Mouse (Mus musculus): ENCODE data around the gene Six5. TPM values are rescaled to one million over a fixed set of nuclear protein-coding genes. Genes with fewer than 3 reads are reported as not detected.
"Not testable (repeated sequence)": the region's sequence is repeated elsewhere in the genome, so short reads cannot be mapped to it uniquely, and the experiment has no call there.

The Six5 gene
- polyA plus RNA-seq, 1 experiment from 2014 or later, result 2.5 TPM

DNA sequence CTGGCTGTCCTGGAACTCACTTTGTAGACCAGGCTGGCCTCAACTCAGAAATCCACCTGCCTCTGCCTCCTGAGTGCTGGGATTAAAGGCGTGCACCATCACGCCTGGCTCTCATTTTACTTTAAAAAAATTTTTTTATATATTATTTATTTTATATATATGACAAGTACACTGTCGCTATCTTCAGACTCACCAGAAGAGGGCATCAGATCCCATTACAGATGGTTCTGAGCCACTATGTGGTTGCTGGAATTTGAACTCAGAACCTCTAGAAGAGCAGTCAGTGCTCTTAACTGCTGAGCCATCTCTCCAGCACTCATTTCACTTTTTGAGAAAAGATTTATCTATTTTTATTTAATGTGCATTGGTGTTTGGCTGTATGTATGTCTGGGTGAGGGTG, 23.4 kb upstream of the Six5 start:
- not testable (repeated sequence) for H3K4me3 ChIP-seq (replicated peaks; ENCODE audit: low read length); ATAC-seq (ENCODE audit: low FRiP score); H3K4me1 ChIP-seq (replicated peaks; ENCODE audit: control insufficient read depth, insufficient read depth, low read length); H3K4me2 ChIP-seq (replicated peaks); H3K27ac ChIP-seq; H3K36me3 ChIP-seq (replicated peaks; ENCODE audit: control insufficient read depth, insufficient read depth); H3K9me3 ChIP-seq (ENCODE audit: control insufficient read depth, low read length); H3K9ac ChIP-seq; DNase-seq (ENCODE audit: low spot score)
- peaks cover 14% of the 10 kb centered on the region for H3K27me3 ChIP-seq (ENCODE audit: control insufficient read depth, insufficient read depth, low read length)
- WGBS, result 61% methylated on average over 3 of the region's 3 CpGs

DNA sequence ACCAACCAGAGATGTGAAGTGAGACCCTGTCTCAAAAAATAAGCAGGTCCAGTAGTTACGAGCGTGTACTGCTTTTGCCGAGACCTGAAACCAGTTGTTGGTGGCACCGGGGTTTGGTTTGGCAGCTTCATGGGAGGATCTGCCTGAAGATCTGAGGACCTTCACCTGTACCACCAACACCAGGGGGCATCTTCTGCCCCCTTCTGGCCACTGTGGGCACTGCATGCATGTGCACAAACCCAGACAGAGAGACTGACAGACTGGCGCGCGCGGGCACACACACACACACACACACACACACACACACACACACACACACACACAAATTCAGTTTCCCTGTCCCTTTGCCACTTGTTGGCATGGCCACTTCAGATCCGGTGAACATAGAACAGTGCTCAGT, 20.9 kb upstream of the Six5 start:
- no peak for DNase-seq (ENCODE audit: low spot score)
- H3K27me3 ChIP-seq (ENCODE audit: control insufficient read depth, insufficient read depth, low read length), result no peaks in the 10 kb centered on the region
- no peak for ATAC-seq (ENCODE audit: low FRiP score)
- no peak overlapping the region for H3K9ac ChIP-seq
- WGBS, result 80% methylated on average over 9 of the region's 9 CpGs
- H3K4me2 ChIP-seq (replicated peaks), result no peak overlapping the region
- peaks cover 7% of the 10 kb centered on the region for H3K36me3 ChIP-seq (replicated peaks; ENCODE audit: control insufficient read depth, insufficient read depth)
- no peak overlapping the region for H3K27ac ChIP-seq
- H3K4me3 ChIP-seq (replicated peaks; ENCODE audit: low read length), result no peak overlapping the region
- H3K9me3 ChIP-seq (ENCODE audit: control insufficient read depth, low read length), result no peaks in the 10 kb centered on the region
- H3K4me1 ChIP-seq (replicated peaks; ENCODE audit: control insufficient read depth, insufficient read depth, low read length), result peaks cover 22% of the 10 kb centered on the region

DNA sequence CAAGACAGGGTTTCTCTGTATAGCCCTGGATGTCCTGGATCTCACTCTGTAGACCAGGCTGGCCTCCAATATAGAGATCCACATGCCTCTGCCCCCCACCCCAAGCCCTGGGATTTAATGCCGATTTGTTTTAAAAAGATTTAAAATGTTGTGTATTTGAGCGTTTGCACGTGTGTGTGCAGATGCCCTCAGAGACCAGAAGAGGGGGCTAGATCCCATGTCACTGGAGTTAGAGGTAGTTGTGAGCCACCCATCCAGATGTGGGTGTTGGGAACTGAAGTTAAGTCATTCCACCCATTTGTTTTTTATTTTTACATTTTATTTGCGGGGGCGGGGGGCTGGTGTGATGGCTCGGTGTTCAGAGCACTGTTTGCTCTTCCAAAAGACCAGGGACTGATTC, 19.9 kb upstream of the Six5 start:
- H3K4me2 ChIP-seq (replicated peaks), result no peak overlapping the region
- peaks cover 22% of the 10 kb centered on the region for H3K4me1 ChIP-seq (replicated peaks; ENCODE audit: control insufficient read depth, insufficient read depth, low read length)
- no peak overlapping the region for H3K27ac ChIP-seq
- no peak overlapping the region for H3K4me3 ChIP-seq (replicated peaks; ENCODE audit: low read length)
- no peaks in the 10 kb centered on the region for H3K9me3 ChIP-seq (ENCODE audit: control insufficient read depth, low read length)
- ATAC-seq (ENCODE audit: low FRiP score), result no peak
- no peaks in the 10 kb centered on the region for H3K27me3 ChIP-seq (ENCODE audit: control insufficient read depth, insufficient read depth, low read length)
- no peak for DNase-seq (ENCODE audit: low spot score)
- 96% methylated on average over 6 of the region's 6 CpGs for WGBS
- no peak overlapping the region for H3K9ac ChIP-seq
- H3K36me3 ChIP-seq (replicated peaks; ENCODE audit: control insufficient read depth, insufficient read depth), result peaks cover 16% of the 10 kb centered on the region

DNA sequence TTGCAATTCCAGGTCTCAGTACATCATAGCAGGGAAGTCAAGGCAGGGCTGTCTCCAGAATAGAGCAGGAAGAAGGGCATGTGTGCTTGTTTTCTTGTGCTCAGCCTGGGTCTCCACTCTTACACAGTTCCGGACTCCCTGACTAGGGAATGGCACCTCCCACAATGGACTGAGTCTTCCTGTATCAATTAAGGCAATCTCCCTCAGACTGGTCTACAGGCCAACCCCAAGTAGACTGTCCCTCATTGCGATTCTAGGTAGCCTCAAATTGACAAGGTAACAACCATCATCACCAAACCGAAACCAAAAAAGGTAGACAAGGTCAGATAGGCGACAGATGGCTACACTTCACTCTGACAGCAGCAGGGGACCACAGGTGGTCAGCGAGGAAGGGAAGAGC, 19.2 kb upstream of the Six5 start:
- Histone ChIP-seq H3K4me1 (replicated peaks; ENCODE audit: control insufficient read depth, insufficient read depth, low read length) (peaks cover 22% of the 10 kb centered on the region), H3K4me3 (replicated peaks; ENCODE audit: low read length) (peak overlapping the region; percentile 94), H3K9ac (peak overlapping the region; percentile 46), H3K4me2 (replicated peaks) (peak overlapping the region; percentile 98), H3K9me3 (ENCODE audit: control insufficient read depth, low read length) (no peaks in the 10 kb centered on the region), H3K27ac (peak overlapping the region; percentile 64), H3K36me3 (replicated peaks; ENCODE audit: control insufficient read depth, insufficient read depth) (peaks cover 24% of the 10 kb centered on the region), H3K27me3 (ENCODE audit: control insufficient read depth, insufficient read depth, low read length) (no peaks in the 10 kb centered on the region)
- ATAC-seq (ENCODE audit: low FRiP score) (no peak), DNase-seq (ENCODE audit: low spot score) (no peak)
- 61% methylated on average over 5 of the region's 5 CpGs for WGBS

DNA sequence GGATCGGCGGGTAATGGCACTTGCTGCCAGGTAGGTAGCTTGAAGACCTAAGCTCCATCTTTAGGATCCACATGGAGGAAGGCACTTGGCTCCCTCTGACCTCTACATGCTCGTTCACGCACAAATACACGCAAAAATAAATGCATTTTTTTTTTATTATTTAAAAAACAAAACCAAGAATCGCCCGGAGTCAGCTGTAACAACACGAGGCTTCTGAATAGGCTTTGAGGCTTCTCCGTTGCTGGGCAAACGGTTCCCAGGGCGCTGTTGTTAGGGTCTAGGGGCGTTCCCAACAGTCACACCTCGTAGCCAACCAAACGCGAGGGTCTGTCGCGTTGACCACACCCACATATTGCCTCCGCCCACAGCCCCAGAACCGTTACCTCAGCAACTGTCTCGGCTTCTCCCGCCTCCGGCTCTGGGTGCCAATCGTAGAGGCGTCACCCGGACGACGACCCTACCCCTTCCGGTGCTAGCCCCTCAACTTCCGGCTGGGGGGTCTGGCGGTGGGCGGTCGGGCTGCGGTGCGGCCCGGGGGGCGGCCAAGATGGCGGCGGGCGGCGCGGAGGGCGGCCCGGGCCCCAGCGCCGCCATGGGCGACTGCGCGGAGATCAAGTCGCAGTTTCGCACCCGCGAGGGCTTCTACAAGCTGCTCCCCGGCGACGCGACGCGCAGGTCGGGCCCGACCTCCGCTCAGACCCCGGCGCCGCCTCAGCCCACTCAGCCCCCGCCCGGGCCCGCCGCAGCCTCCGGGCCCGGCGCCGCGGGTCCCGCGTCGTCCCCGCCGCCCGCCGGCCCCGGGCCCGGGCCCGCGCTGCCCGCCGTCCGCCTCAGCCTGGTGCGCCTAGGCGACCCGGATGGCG, 18.4 kb upstream of the Six5 start, which contains the start of gene Dmwd:
Dmwd (plus strand) TSS at position 505 of the 863 bp plus-strand sequence.
- Histone ChIP-seq H3K4me1 (replicated peaks; ENCODE audit: control insufficient read depth, insufficient read depth, low read length) (peaks cover 22% of the 10 kb centered on the region), H3K27me3 (ENCODE audit: control insufficient read depth, insufficient read depth, low read length) (no peaks in the 10 kb centered on the region), H3K4me2 (replicated peaks) (peak within 1 kb of the TSS; percentile 98), H3K9me3 (ENCODE audit: control insufficient read depth, low read length) (no peaks in the 10 kb centered on the region), H3K4me3 (replicated peaks; ENCODE audit: low read length) (peak within 1 kb of the TSS; percentile 94), H3K27ac (peak within 1 kb of the TSS; percentile 80), H3K36me3 (replicated peaks; ENCODE audit: control insufficient read depth, insufficient read depth) (peaks cover 31% of the 10 kb centered on the region), H3K9ac (peak within 1 kb of the TSS; percentile 99)
- ATAC-seq (ENCODE audit: low FRiP score) (peak; percentile 98), DNase-seq (ENCODE audit: low spot score) (peak; percentile 98)
- WGBS, result 1% methylated on average over 58 of the region's 91 CpGs

DNA sequence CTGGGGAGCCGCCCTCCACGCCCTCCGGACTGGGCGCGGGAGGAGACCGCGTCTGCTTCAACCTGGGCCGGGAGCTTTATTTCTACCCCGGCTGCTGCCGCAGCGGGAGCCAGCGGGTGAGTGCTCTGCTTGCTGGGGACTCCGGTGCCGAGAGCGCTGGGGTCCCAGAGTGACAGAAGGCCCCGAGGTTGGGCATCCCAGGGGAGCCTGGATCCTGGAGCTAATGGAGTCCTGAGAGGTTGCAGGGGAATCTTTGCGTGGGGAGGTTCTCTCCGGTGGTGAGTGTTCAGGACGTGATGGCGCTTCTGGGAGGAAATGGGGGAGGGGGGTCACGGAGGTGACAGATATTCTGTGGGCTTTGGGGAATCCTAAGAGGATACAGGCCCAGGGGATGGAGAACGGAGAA, 17.8 kb upstream of the Six5 start:
- peak overlapping the region; percentile 80 for H3K27ac ChIP-seq
- H3K4me3 ChIP-seq (replicated peaks; ENCODE audit: low read length), result peak overlapping the region; percentile 94
- ATAC-seq (ENCODE audit: low FRiP score), result no peak; the same call in 1 of the 2 replicates
- H3K4me2 ChIP-seq (replicated peaks), result peak overlapping the region; percentile 98
- peaks cover 22% of the 10 kb centered on the region for H3K4me1 ChIP-seq (replicated peaks; ENCODE audit: control insufficient read depth, insufficient read depth, low read length)
- peaks cover 37% of the 10 kb centered on the region for H3K36me3 ChIP-seq (replicated peaks; ENCODE audit: control insufficient read depth, insufficient read depth)
- under 1% methylated on average over 22 of the region's 22 CpGs for WGBS
- DNase-seq (ENCODE audit: low spot score), result no peak
- H3K27me3 ChIP-seq (ENCODE audit: control insufficient read depth, insufficient read depth, low read length), result no peaks in the 10 kb centered on the region
- no peaks in the 10 kb centered on the region for H3K9me3 ChIP-seq (ENCODE audit: control insufficient read depth, low read length)
- peak overlapping the region; percentile 99 for H3K9ac ChIP-seq

DNA sequence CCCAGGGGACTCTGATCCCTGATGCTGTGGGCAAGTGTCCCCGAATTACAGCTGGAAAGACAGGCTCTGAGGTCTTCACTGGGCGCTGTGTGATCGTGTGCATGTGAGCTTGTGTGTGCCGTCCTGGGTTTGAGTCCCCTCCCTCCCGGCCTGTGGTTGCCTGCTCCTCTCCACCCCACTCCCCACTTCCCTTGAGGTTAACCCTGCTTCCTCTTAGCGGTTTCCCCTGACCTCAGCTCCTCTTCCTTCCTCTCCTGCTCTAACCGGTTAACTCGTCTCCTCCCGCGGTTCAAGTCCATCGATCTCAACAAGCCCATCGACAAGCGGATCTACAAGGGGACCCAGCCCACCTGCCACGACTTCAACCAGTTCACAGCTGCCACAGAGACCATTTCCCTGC, 16.6 kb upstream of the Six5 start:
- Histone ChIP-seq H3K9me3 (ENCODE audit: control insufficient read depth, low read length) (no peaks in the 10 kb centered on the region), H3K4me1 (replicated peaks; ENCODE audit: control insufficient read depth, insufficient read depth, low read length) (peaks cover 22% of the 10 kb centered on the region), H3K36me3 (replicated peaks; ENCODE audit: control insufficient read depth, insufficient read depth) (peaks cover 49% of the 10 kb centered on the region), H3K27ac (no peak overlapping the region), H3K4me3 (replicated peaks; ENCODE audit: low read length) (peak overlapping the region; percentile 94; the same call in 1 of the 2 replicates), H3K27me3 (ENCODE audit: control insufficient read depth, insufficient read depth, low read length) (no peaks in the 10 kb centered on the region), H3K4me2 (replicated peaks) (peak overlapping the region; percentile 98), H3K9ac (peak overlapping the region; percentile 99; the same call in 1 of the 2 replicates)
- ATAC-seq (ENCODE audit: low FRiP score) (no peak), DNase-seq (ENCODE audit: low spot score) (no peak)
- WGBS, result 83% methylated on average over 14 of the region's 14 CpGs

DNA sequence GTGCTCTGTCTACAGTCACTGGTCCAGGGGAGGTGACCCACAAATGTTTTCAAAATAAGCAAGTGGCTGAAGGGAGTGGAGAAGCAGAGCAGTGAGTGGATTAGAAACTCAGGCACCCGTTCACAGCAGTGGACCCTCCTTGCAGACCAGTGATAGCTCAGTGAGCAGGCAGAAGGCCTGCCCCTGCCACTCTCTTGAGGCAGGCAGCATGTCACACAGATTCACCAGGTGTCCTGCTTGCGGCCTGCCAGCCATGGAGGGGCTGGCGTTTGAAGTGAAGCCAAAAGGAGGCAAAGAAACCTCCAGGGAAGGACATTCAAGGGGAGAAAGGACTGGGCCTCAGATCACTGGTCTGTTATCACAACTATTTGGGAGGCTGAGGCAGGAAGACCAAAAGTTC, 15.7 kb upstream of the Six5 start:
- DNase-seq (ENCODE audit: low spot score), result no peak
- H3K36me3 ChIP-seq (replicated peaks; ENCODE audit: control insufficient read depth, insufficient read depth), result peaks cover 54% of the 10 kb centered on the region
- H3K27me3 ChIP-seq (ENCODE audit: control insufficient read depth, insufficient read depth, low read length), result no peaks in the 10 kb centered on the region
- H3K4me2 ChIP-seq (replicated peaks), result no peak overlapping the region
- H3K4me1 ChIP-seq (replicated peaks; ENCODE audit: control insufficient read depth, insufficient read depth, low read length), result peaks cover 22% of the 10 kb centered on the region
- H3K4me3 ChIP-seq (replicated peaks; ENCODE audit: low read length), result no peak overlapping the region
- H3K27ac ChIP-seq, result no peak overlapping the region
- H3K9ac ChIP-seq, result no peak overlapping the region
- ATAC-seq (ENCODE audit: low FRiP score), result no peak
- WGBS, result 91% methylated on average over 3 of the region's 3 CpGs
- H3K9me3 ChIP-seq (ENCODE audit: control insufficient read depth, low read length), result no peaks in the 10 kb centered on the region

DNA sequence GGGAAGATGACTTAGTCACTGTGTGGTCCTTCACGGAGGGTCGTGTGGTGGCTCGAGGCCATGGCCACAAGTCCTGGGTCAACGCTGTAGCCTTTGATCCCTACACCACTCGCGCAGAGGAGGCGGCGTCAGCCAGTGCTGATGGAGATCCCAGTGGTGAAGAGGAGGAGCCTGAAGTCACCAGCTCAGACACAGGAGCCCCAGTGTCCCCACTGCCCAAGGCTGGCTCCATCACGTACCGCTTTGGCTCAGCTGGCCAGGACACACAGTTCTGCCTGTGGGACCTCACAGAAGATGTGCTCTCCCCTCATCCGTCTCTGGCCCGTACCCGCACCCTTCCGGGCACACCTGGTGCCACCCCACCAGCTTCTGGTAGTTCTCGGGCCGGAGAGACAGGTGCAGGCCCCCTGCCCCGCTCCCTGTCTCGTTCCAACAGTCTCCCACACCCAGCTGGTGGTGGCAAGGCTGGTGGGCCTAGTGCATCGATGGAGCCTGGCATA, 13.9 kb upstream of the Six5 start:
- Histone ChIP-seq H3K4me1 (replicated peaks; ENCODE audit: control insufficient read depth, insufficient read depth, low read length) (peaks cover 18% of the 10 kb centered on the region), H3K9ac (no peak overlapping the region), H3K36me3 (replicated peaks; ENCODE audit: control insufficient read depth, insufficient read depth) (peaks cover 58% of the 10 kb centered on the region), H3K9me3 (ENCODE audit: control insufficient read depth, low read length) (no peaks in the 10 kb centered on the region), H3K27me3 (ENCODE audit: control insufficient read depth, insufficient read depth, low read length) (no peaks in the 10 kb centered on the region; the same call in 1 of the 2 replicates), H3K27ac (no peak overlapping the region), H3K4me3 (replicated peaks; ENCODE audit: low read length) (no peak overlapping the region), H3K4me2 (replicated peaks) (no peak overlapping the region)
- WGBS, result 88% methylated on average over 19 of the region's 19 CpGs
- ATAC-seq (ENCODE audit: low FRiP score) (no peak), DNase-seq (ENCODE audit: low spot score) (no peak)
